Mouse (Mus musculus): ENCODE measurements around the gene Mief1. TPM values are rescaled to one million over a fixed set of nuclear protein-coding genes. Genes with fewer than 3 reads are reported as not detected.

The Mief1 gene
- polyA plus RNA-seq, 1 experiment from 2014 or later = 27.7 TPM

GRCm38 (mm10) chr15:80256656-80257601 lies 23.1 kb downstream of the Mief1 start:
- 62% methylated on average over 12 of the region's 12 CpGs for WGBS
- Histone ChIP-seq H3K9me3 (no peaks in the 10 kb centered on the region), H3K27me3 (no peaks in the 10 kb centered on the region), H3K36me3 (peaks cover 43% of the 10 kb centered on the region), H3K27ac (peak overlapping the region; percentile 99), H3K4me1 (peaks cover 41% of the 10 kb centered on the region), H3K4me3 (peak overlapping the region; percentile 97), H3K4me2 (peak overlapping the region; percentile 85), H3K9ac (peak overlapping the region; percentile 100)
- no peak for ATAC-seq (ENCODE audit: insufficient number of reproducible peaks, low FRiP score, low TSS enrichment, low read depth)

- Histone ChIP-seq H3K4me3 (peak overlapping the region; percentile 97), H3K27me3 (no peaks in the 10 kb centered on the region), H3K4me1 (peaks cover 43% of the 10 kb centered on the region), H3K9me3 (no peaks in the 10 kb centered on the region), H3K4me2 (no peak overlapping the region), H3K36me3 (peaks cover 44% of the 10 kb centered on the region), H3K27ac (peak overlapping the region; percentile 99; the same call in 1 of the 2 replicates), H3K9ac (no peak overlapping the region)
- 19% methylated on average over 4 of the region's 4 CpGs for WGBS
- no peak for ATAC-seq (ENCODE audit: insufficient number of reproducible peaks, low FRiP score, low TSS enrichment, low read depth)
Observed at GRCm38 (mm10) chr15:80257602-80258239, 23.9 kb downstream of the Mief1 start.

GRCm38 (mm10) chr15:80258240-80259170 lies 24.7 kb downstream of the Mief1 start:
- Histone ChIP-seq H3K9ac (no peak overlapping the region), H3K27me3 (no peaks in the 10 kb centered on the region), H3K27ac (peak overlapping the region; percentile 99), H3K4me1 (peaks cover 47% of the 10 kb centered on the region), H3K4me3 (no peak overlapping the region), H3K9me3 (no peaks in the 10 kb centered on the region), H3K4me2 (no peak overlapping the region), H3K36me3 (peaks cover 37% of the 10 kb centered on the region)
- no peak for ATAC-seq (ENCODE audit: insufficient number of reproducible peaks, low FRiP score, low TSS enrichment, low read depth)
- 45% methylated on average over 11 of the region's 11 CpGs for WGBS

- Histone ChIP-seq H3K36me3 (peaks cover 37% of the 10 kb centered on the region), H3K4me3 (no peak overlapping the region), H3K4me1 (peaks cover 40% of the 10 kb centered on the region), H3K27me3 (no peaks in the 10 kb centered on the region), H3K9ac (no peak overlapping the region; the same call in 1 of the 2 replicates), H3K9me3 (no peaks in the 10 kb centered on the region), H3K4me2 (no peak overlapping the region), H3K27ac (peak overlapping the region; percentile 99)
- no peak for ATAC-seq (ENCODE audit: insufficient number of reproducible peaks, low FRiP score, low TSS enrichment, low read depth)
- 83% methylated on average over 8 of the region's 8 CpGs for WGBS
Observed at GRCm38 (mm10) chr15:80259406-80260045, 25.7 kb downstream of the Mief1 start.

GRCm38 (mm10) chr15:80260677-80261076 lies 26.9 kb downstream of the Mief1 start:
- Histone ChIP-seq H3K9ac (no peak overlapping the region), H3K27ac (peak overlapping the region; percentile 50; the same call in 1 of the 2 replicates), H3K27me3 (no peaks in the 10 kb centered on the region), H3K4me1 (peaks cover 42% of the 10 kb centered on the region), H3K9me3 (no peaks in the 10 kb centered on the region), H3K4me3 (no peak overlapping the region), H3K4me2 (no peak overlapping the region), H3K36me3 (peaks cover 37% of the 10 kb centered on the region)
- ATAC-seq (ENCODE audit: insufficient number of reproducible peaks, low FRiP score, low TSS enrichment, low read depth) = no peak
- WGBS = 13% methylated on average over 3 of the region's 3 CpGs

- peaks cover 42% of the 10 kb centered on the region for H3K4me1 ChIP-seq
- no peak overlapping the region for H3K9ac ChIP-seq
- H3K27me3 ChIP-seq = no peaks in the 10 kb centered on the region
- H3K27ac ChIP-seq = no peak overlapping the region
- no peaks in the 10 kb centered on the region for H3K9me3 ChIP-seq
- peaks cover 36% of the 10 kb centered on the region for H3K36me3 ChIP-seq
- no peak for ATAC-seq (ENCODE audit: insufficient number of reproducible peaks, low FRiP score, low TSS enrichment, low read depth)
- no peak overlapping the region for H3K4me2 ChIP-seq
- H3K4me3 ChIP-seq = no peak overlapping the region
- WGBS = 76% methylated on average over 7 of the region's 7 CpGs
Observed at GRCm38 (mm10) chr15:80261100-80261499, 27.3 kb downstream of the Mief1 start.

GRCm38 (mm10) chr15:80263610-80264575 lies 30.1 kb downstream of the Mief1 start, which contains the start of gene Rps19bp1:
Gene Rps19bp1 (minus strand): TSS chr15:80264315.
- Histone ChIP-seq H3K27ac (peak within 1 kb of the TSS; percentile 59), H3K9me3 (no peaks in the 10 kb centered on the region), H3K4me2 (peak within 1 kb of the TSS; percentile 69), H3K4me1 (peaks cover 15% of the 10 kb centered on the region), H3K4me3 (peak within 1 kb of the TSS; percentile 73), H3K9ac (peak within 1 kb of the TSS; percentile 73), H3K36me3 (peaks cover 18% of the 10 kb centered on the region), H3K27me3 (no peaks in the 10 kb centered on the region)
- WGBS = 1% methylated on average over 66 of the region's 66 CpGs
- ATAC-seq (ENCODE audit: insufficient number of reproducible peaks, low FRiP score, low TSS enrichment, low read depth) = peak; percentile 90

- Histone ChIP-seq H3K4me2 (no peak overlapping the region), H3K27me3 (no peaks in the 10 kb centered on the region), H3K36me3 (peaks cover 4% of the 10 kb centered on the region; the same call in 1 of the 2 replicates), H3K4me1 (peaks cover 15% of the 10 kb centered on the region), H3K9me3 (no peaks in the 10 kb centered on the region), H3K27ac (no peak overlapping the region), H3K9ac (no peak overlapping the region), H3K4me3 (no peak overlapping the region)
- ATAC-seq (ENCODE audit: insufficient number of reproducible peaks, low FRiP score, low TSS enrichment, low read depth) = no peak
- WGBS = 0% methylated on average over 2 of the region's 2 CpGs
Observed at GRCm38 (mm10) chr15:80266281-80266680, 32.5 kb downstream of the Mief1 start.

GRCm38 (mm10) chr15:80271858-80272396 lies 38.1 kb downstream of the Mief1 start:
- Histone ChIP-seq H3K9ac (no peak overlapping the region), H3K27me3 (no peaks in the 10 kb centered on the region), H3K4me1 (no peaks in the 10 kb centered on the region), H3K36me3 (no peaks in the 10 kb centered on the region), H3K4me2 (no peak overlapping the region), H3K27ac (no peak overlapping the region), H3K9me3 (no peaks in the 10 kb centered on the region), H3K4me3 (no peak overlapping the region)
- 76% methylated on average over 3 of the region's 3 CpGs for WGBS
- no peak for ATAC-seq (ENCODE audit: insufficient number of reproducible peaks, low FRiP score, low TSS enrichment, low read depth)

GRCm38 (mm10) chr15:80277107-80277506 lies 43.3 kb downstream of the Mief1 start:
- H3K36me3 ChIP-seq = no peaks in the 10 kb centered on the region
- no peak overlapping the region for H3K27ac ChIP-seq
- WGBS = 43% methylated on average over 9 of the region's 9 CpGs
- H3K4me1 ChIP-seq = no peaks in the 10 kb centered on the region
- no peak overlapping the region for H3K4me3 ChIP-seq
- H3K27me3 ChIP-seq = peaks cover 17% of the 10 kb centered on the region; the same call in 1 of the 2 replicates
- no peak overlapping the region for H3K9ac ChIP-seq
- no peak overlapping the region for H3K4me2 ChIP-seq
- no peak for ATAC-seq (ENCODE audit: insufficient number of reproducible peaks, low FRiP score, low TSS enrichment, low read depth)
- no peaks in the 10 kb centered on the region for H3K9me3 ChIP-seq
